Mouse (Mus musculus): ENCODE measurements at regions not wholly inside any gene's neighbourhood (a gene's known extent, or its start where the extent isn't known, plus 50 kb on each side); places are given as distances from the start of the nearest gene placed in this dataset.

- H3K27me3 ChIP-seq (ENCODE audit: insufficient read depth, poor library complexity, severe bottlenecking): no peaks in the 10 kb centered on the region
- no peak overlapping the region for H3K27ac ChIP-seq
- H3K4me1 ChIP-seq (replicated peaks): no peaks in the 10 kb centered on the region
- no peaks in the 10 kb centered on the region for H3K36me3 ChIP-seq
- WGBS: 82% methylated on average over 5 of the region's 5 CpGs
- DNase-seq (ENCODE audit: low spot score): no peak
- H3K9me3 ChIP-seq: no peaks in the 10 kb centered on the region
- H3K4me3 ChIP-seq: no peak overlapping the region
Observed at GRCm38 (mm10) chr12:109272101-109272500, 180.5 kb upstream of the Dlk1 start.

GRCm38 (mm10) chr12:109314850-109315249 is 137.8 kb upstream of the Dlk1 start:
- H3K4me3 ChIP-seq: no peak overlapping the region
- peak; percentile 53 for DNase-seq (ENCODE audit: low spot score)
- no peaks in the 10 kb centered on the region for H3K27me3 ChIP-seq (ENCODE audit: insufficient read depth, poor library complexity, severe bottlenecking)
- no peaks in the 10 kb centered on the region for H3K4me1 ChIP-seq (replicated peaks)
- H3K27ac ChIP-seq: no peak overlapping the region
- H3K9me3 ChIP-seq: 0 out of 2 replicates have a peak, but pooled peaks cover 3% of the 10 kb centered on the region
- WGBS: 28% methylated on average over 6 of the region's 6 CpGs
- H3K36me3 ChIP-seq: no peaks in the 10 kb centered on the region

- WGBS: 60% methylated on average over 11 of the region's 11 CpGs
- H3K9me3 ChIP-seq: no peaks in the 10 kb centered on the region
- H3K27me3 ChIP-seq (ENCODE audit: insufficient read depth, poor library complexity, severe bottlenecking): no peaks in the 10 kb centered on the region
- no peaks in the 10 kb centered on the region for H3K36me3 ChIP-seq
- no peak for DNase-seq (ENCODE audit: low spot score)
- H3K4me1 ChIP-seq (replicated peaks): no peaks in the 10 kb centered on the region
- no peak overlapping the region for H3K4me3 ChIP-seq
- H3K27ac ChIP-seq: no peak overlapping the region
Observed at GRCm38 (mm10) chr12:109325986-109326385, 126.6 kb upstream of the Dlk1 start.

GRCm38 (mm10) chr12:109371327-109371726 is 81.3 kb upstream of the Dlk1 start:
- no peaks in the 10 kb centered on the region for H3K27me3 ChIP-seq (ENCODE audit: insufficient read depth, poor library complexity, severe bottlenecking)
- WGBS: 78% methylated on average over 2 of the region's 2 CpGs
- DNase-seq (ENCODE audit: low spot score): no peak
- no peaks in the 10 kb centered on the region for H3K36me3 ChIP-seq
- H3K4me1 ChIP-seq (replicated peaks): no peaks in the 10 kb centered on the region
- H3K4me3 ChIP-seq: no peak overlapping the region
- H3K27ac ChIP-seq: no peak overlapping the region
- H3K9me3 ChIP-seq: 0 out of 2 replicates have a peak, but pooled peaks cover 8% of the 10 kb centered on the region

GRCm38 (mm10) chr12:109385794-109386193 is 66.8 kb upstream of the Dlk1 start:
- DNase-seq (ENCODE audit: low spot score): no peak
- no peak overlapping the region for H3K27ac ChIP-seq
- H3K4me1 ChIP-seq (replicated peaks): 0 out of 2 replicates have a peak, but pooled peaks cover 3% of the 10 kb centered on the region
- WGBS: 84% methylated on average over 5 of the region's 5 CpGs
- no peaks in the 10 kb centered on the region for H3K36me3 ChIP-seq
- no peaks in the 10 kb centered on the region for H3K27me3 ChIP-seq (ENCODE audit: insufficient read depth, poor library complexity, severe bottlenecking)
- no peaks in the 10 kb centered on the region for H3K9me3 ChIP-seq
- no peak overlapping the region for H3K4me3 ChIP-seq

- Histone ChIP-seq H3K36me3 (no peaks in the 10 kb centered on the region), H3K4me1 (replicated peaks) (peaks cover 12% of the 10 kb centered on the region), H3K27me3 (ENCODE audit: insufficient read depth, poor library complexity, severe bottlenecking) (peaks cover 26% of the 10 kb centered on the region), H3K27ac (no peak overlapping the region), H3K4me3 (no peak overlapping the region), H3K9me3 (no peaks in the 10 kb centered on the region)
- 60% methylated on average over 7 of the region's 7 CpGs for WGBS
- no peak for DNase-seq (ENCODE audit: low spot score)
Observed at GRCm38 (mm10) chr12:109388791-109389190, 63.8 kb upstream of the Dlk1 start.

- no peaks in the 10 kb centered on the region for H3K9me3 ChIP-seq
- 93% methylated on average over 12 of the region's 12 CpGs for WGBS
Observed at GRCm38 (mm10) chr12:109390388-109390920, 62.2 kb upstream of the Dlk1 start.

GRCm38 (mm10) chr12:109390978-109391377 is 61.6 kb upstream of the Dlk1 start:
- peaks cover 46% of the 10 kb centered on the region for H3K27me3 ChIP-seq (ENCODE audit: insufficient read depth, poor library complexity, severe bottlenecking)
- no peak overlapping the region for H3K4me3 ChIP-seq
- H3K27ac ChIP-seq: no peak overlapping the region
- H3K9me3 ChIP-seq: no peaks in the 10 kb centered on the region
- DNase-seq (ENCODE audit: low spot score): no peak
- WGBS: 91% methylated on average over 8 of the region's 8 CpGs
- peaks cover 24% of the 10 kb centered on the region for H3K4me1 ChIP-seq (replicated peaks)
- H3K36me3 ChIP-seq: no peaks in the 10 kb centered on the region

More at GRCm38 (mm10) chr12:109390388-109390920, 62.2 kb upstream of the Dlk1 start:
- Histone ChIP-seq H3K27ac (no peak overlapping the region), H3K27me3 (ENCODE audit: insufficient read depth, poor library complexity, severe bottlenecking) (peaks cover 41% of the 10 kb centered on the region), H3K36me3 (no peaks in the 10 kb centered on the region), H3K4me3 (no peak overlapping the region), H3K4me1 (replicated peaks) (peaks cover 24% of the 10 kb centered on the region)
- DNase-seq (ENCODE audit: low spot score): no peak

- H3K27ac ChIP-seq: peak overlapping the region; percentile 73; the same call in 1 of the 2 replicates
- 51% methylated on average over 8 of the region's 8 CpGs for WGBS
- no peak for DNase-seq (ENCODE audit: low spot score)
- peaks cover 53% of the 10 kb centered on the region for H3K27me3 ChIP-seq (ENCODE audit: insufficient read depth, poor library complexity, severe bottlenecking)
- H3K9me3 ChIP-seq: no peaks in the 10 kb centered on the region
- no peaks in the 10 kb centered on the region for H3K36me3 ChIP-seq
- peak overlapping the region; percentile 29 for H3K4me3 ChIP-seq
- peaks cover 47% of the 10 kb centered on the region for H3K4me1 ChIP-seq (replicated peaks)
Observed at GRCm38 (mm10) chr12:109393326-109393725, 59.3 kb upstream of the Dlk1 start.

GRCm38 (mm10) chr12:109393795-109394194 is 58.8 kb upstream of the Dlk1 start:
- Histone ChIP-seq H3K4me3 (peak overlapping the region; percentile 29), H3K27ac (peak overlapping the region; percentile 73), H3K4me1 (replicated peaks) (peaks cover 50% of the 10 kb centered on the region), H3K27me3 (ENCODE audit: insufficient read depth, poor library complexity, severe bottlenecking) (peaks cover 58% of the 10 kb centered on the region), H3K9me3 (no peaks in the 10 kb centered on the region), H3K36me3 (no peaks in the 10 kb centered on the region)
- 6% methylated on average over 15 of the region's 15 CpGs for WGBS
- DNase-seq (ENCODE audit: low spot score): peak; percentile 86

GRCm38 (mm10) chr12:109394396-109394795 is 58.2 kb upstream of the Dlk1 start:
- H3K36me3 ChIP-seq: no peaks in the 10 kb centered on the region
- no peaks in the 10 kb centered on the region for H3K9me3 ChIP-seq
- DNase-seq (ENCODE audit: low spot score): no peak
- peaks cover 62% of the 10 kb centered on the region for H3K27me3 ChIP-seq (ENCODE audit: insufficient read depth, poor library complexity, severe bottlenecking)
- H3K4me1 ChIP-seq (replicated peaks): peaks cover 55% of the 10 kb centered on the region
- H3K27ac ChIP-seq: peak overlapping the region; percentile 73
- WGBS: 58% methylated on average over 11 of the region's 11 CpGs
- no peak overlapping the region for H3K4me3 ChIP-seq

- Histone ChIP-seq H3K36me3 (no peaks in the 10 kb centered on the region), H3K4me1 (replicated peaks) (peaks cover 71% of the 10 kb centered on the region), H3K27ac (peak overlapping the region; percentile 69), H3K4me3 (no peak overlapping the region), H3K27me3 (ENCODE audit: insufficient read depth, poor library complexity, severe bottlenecking) (peaks cover 70% of the 10 kb centered on the region), H3K9me3 (no peaks in the 10 kb centered on the region)
- 81% methylated on average over 6 of the region's 6 CpGs for WGBS
- no peak for DNase-seq (ENCODE audit: low spot score)
Observed at GRCm38 (mm10) chr12:109396614-109397013, 56.0 kb upstream of the Dlk1 start.

GRCm38 (mm10) chr12:109397175-109398058 is 55.2 kb upstream of the Dlk1 start:
- Histone ChIP-seq H3K4me1 (replicated peaks) (peaks cover 79% of the 10 kb centered on the region), H3K27me3 (ENCODE audit: insufficient read depth, poor library complexity, severe bottlenecking) (peaks cover 65% of the 10 kb centered on the region), H3K36me3 (no peaks in the 10 kb centered on the region), H3K27ac (peak overlapping the region; percentile 69), H3K9me3 (no peaks in the 10 kb centered on the region), H3K4me3 (no peak overlapping the region)
- 55% methylated on average over 12 of the region's 12 CpGs for WGBS
- DNase-seq (ENCODE audit: low spot score): no peak
